Mouse (Mus musculus) olfactory bulb, adult 2 months (tissue): ENCODE data around the gene Gm49342.

ENCODE experiments used
- CTCF ChIP-seq: fragments of 200-500 bp; IDR thresholded peaks from 2 replicates; pipeline ENCODE4 v1.5.1; 2012; ENCODE audit warnings: low read depth, mild to moderate bottlenecking, low read length, moderate library complexity; ENCODE audit not compliant: insufficient read depth
- POLR2A ChIP-seq: fragments of 200-500 bp; IDR thresholded peaks from 2 replicates; pipeline ENCODE4 v1.6.1; 2012; ENCODE audit warnings: mild to moderate bottlenecking, low read depth, low read length, moderate library complexity; ENCODE audit not compliant: insufficient read depth

- TF ChIP-seq CTCF = no peak
- TF ChIP-seq POLR2A = no peak
These were observed 46.9 kb upstream of the Gm49342 start, which contains the start of gene Klhl33 for GRCm38 (mm10) chr14:50897374-50897765.
